Mouse (Mus musculus) E14TG2a.4 (cell line): ENCODE results near the gene Fgf12.
A peak's percentile ranks its signal among the peaks of the same experiment; 100 is the strongest.

ENCODE experiments used
- H3K27me3 ChIP-seq: 2 replicates; pipeline ENCODE4 v1.6.1; 2014; ENCODE audit warnings: low read length, control low read depth; ENCODE audit not compliant: insufficient read depth
- H3K36me3 ChIP-seq: 2 replicates; pipeline ENCODE4 v1.6.1; 2014; ENCODE audit warnings: low read length, control low read depth; ENCODE audit not compliant: insufficient read depth
- H3K4me1 ChIP-seq: replicated peaks from 2 replicates; pipeline ENCODE4 v1.6.1; 2014; ENCODE audit warnings: low read depth, low read length, control low read depth
- H3K4me3 ChIP-seq: replicated peaks from 2 replicates; pipeline ENCODE4 v1.5.1; 2014; ENCODE audit warnings: mild to moderate bottlenecking, low read length
- H3K9me3 ChIP-seq: 2 replicates; pipeline ENCODE4 v1.6.1; 2014; ENCODE audit warnings: low read length, control low read depth
- CTCF ChIP-seq: conservative IDR thresholded peaks from 2 replicates; pipeline ENCODE4 v1.5.1; 2014; ENCODE audit warnings: low read length
- NANOG ChIP-seq: IDR thresholded peaks from 2 replicates; pipeline ENCODE4 v1.6.1; 2014; ENCODE audit warnings: borderline replicate concordance, low read length, mixed read lengths
- POU5F1 ChIP-seq: IDR thresholded peaks from 2 replicates; pipeline ENCODE4 v1.6.1; 2014; ENCODE audit warnings: low read length, borderline replicate concordance

The Fgf12 gene

DNA sequence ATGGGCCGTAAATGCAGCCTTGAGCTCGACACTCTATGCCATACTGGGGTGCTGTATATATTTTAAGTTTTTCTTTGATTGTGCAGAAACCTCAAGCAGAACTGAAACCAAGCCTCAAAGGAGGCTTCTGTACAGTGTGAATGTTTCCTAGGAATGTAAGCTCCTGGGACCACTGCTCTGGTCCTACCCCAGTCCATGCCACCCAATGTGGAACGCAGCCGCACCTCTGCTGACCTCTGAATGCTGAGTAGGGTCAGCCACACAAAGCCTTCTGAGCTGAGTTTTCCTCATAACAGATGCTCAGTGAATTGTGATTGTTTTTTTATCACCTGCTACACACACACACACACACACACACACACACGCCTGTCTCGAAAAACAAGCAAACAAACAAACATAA, 160.4 kb downstream of the Fgf12 start:
- no peaks in the 10 kb centered on the region for H3K9me3 ChIP-seq
- H3K4me1 ChIP-seq: no peaks in the 10 kb centered on the region
- H3K36me3 ChIP-seq: no peaks in the 10 kb centered on the region
- peaks cover 13% of the 10 kb centered on the region for H3K27me3 ChIP-seq
- no peak overlapping the region for H3K4me3 ChIP-seq
- no peak for TF ChIP-seq CTCF
- no peak for TF ChIP-seq NANOG
- no peak for TF ChIP-seq POU5F1

DNA sequence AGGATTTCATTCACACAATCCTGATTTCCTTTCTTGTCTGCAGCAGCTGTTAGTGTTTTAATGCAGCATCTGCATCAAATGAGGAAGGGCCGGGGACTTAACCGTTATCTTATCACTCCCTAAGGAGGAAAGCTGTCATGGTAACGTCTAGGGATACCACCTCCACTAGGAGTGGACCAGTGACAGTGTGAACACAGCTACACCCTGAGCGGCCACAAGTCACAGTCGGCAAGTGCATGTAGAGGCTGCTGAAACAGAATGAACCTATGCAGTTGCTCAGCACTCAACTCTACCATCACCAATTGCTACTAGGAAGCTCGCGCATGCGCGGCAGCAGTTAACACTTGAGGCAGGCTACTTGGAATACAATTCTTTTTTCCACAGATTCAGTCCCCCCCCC, 161.3 kb downstream of the Fgf12 start:
- H3K4me1 ChIP-seq: no peaks in the 10 kb centered on the region
- no peaks in the 10 kb centered on the region for H3K9me3 ChIP-seq
- no peak for TF ChIP-seq NANOG
- no peak for TF ChIP-seq CTCF
- no peak for TF ChIP-seq POU5F1
- no peak overlapping the region for H3K4me3 ChIP-seq
- H3K36me3 ChIP-seq: no peaks in the 10 kb centered on the region
- H3K27me3 ChIP-seq: peaks cover 13% of the 10 kb centered on the region

DNA sequence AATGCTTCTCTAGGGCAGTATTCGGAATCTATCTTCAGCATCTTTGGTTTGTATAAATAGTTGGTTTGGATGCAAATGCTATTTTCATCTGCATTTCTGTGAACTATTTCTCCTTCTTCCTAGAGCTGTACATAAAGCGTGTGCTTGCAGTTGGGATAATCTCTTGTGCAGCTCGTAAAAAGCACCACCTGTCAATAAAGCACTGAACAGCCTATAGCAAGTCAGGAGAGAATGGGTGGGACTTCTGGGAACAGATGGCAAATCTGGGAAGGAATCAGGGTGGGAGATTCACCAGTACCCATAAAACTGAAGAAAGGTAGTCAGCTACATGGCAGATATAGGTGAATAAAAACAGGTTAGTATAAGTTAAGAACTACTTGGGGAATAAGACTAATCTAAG, 180.7 kb downstream of the Fgf12 start:
- H3K9me3 ChIP-seq: no peaks in the 10 kb centered on the region
- no peak overlapping the region for H3K4me3 ChIP-seq
- no peaks in the 10 kb centered on the region for H3K36me3 ChIP-seq
- no peak for TF ChIP-seq CTCF
- TF ChIP-seq NANOG: no peak
- TF ChIP-seq POU5F1: no peak
- no peaks in the 10 kb centered on the region for H3K4me1 ChIP-seq
- H3K27me3 ChIP-seq: 0 out of 2 replicates have a peak, but pooled peaks cover under 1% of the 10 kb centered on the region

DNA sequence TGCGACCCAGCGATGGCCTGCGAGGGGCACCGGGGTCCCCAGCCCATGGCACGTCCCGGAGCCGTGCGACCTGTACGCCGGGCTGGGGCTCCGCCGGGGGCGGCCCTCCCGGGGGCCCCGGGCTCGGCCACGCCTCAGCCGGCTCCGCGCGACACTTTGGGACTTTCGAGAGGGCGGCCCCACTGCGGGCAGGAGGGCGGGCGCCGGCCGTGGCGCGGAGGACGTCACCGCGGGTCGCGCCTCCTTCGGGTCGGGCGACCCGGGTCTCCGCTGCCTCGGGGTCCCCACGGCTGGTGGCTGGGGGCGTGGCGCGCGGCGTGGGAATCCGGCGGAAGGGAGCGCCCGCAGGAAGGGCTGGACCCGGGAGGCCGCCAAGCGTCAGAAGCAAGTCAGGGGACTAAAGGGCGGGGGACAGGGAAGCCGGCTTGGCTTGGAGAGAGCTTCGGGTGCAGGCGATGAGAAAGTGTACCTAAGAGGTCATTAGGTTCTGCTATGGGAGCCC, 188.1 kb downstream of the Fgf12 start:
- no peak for TF ChIP-seq POU5F1
- no peak for TF ChIP-seq CTCF
- no peak for TF ChIP-seq NANOG
- H3K4me3 ChIP-seq: peak overlapping the region; percentile 91
- no peaks in the 10 kb centered on the region for H3K4me1 ChIP-seq
- H3K9me3 ChIP-seq: peaks cover 4% of the 10 kb centered on the region; the same call in 1 of the 2 replicates
- H3K27me3 ChIP-seq: peaks cover 36% of the 10 kb centered on the region
- no peaks in the 10 kb centered on the region for H3K36me3 ChIP-seq

DNA sequence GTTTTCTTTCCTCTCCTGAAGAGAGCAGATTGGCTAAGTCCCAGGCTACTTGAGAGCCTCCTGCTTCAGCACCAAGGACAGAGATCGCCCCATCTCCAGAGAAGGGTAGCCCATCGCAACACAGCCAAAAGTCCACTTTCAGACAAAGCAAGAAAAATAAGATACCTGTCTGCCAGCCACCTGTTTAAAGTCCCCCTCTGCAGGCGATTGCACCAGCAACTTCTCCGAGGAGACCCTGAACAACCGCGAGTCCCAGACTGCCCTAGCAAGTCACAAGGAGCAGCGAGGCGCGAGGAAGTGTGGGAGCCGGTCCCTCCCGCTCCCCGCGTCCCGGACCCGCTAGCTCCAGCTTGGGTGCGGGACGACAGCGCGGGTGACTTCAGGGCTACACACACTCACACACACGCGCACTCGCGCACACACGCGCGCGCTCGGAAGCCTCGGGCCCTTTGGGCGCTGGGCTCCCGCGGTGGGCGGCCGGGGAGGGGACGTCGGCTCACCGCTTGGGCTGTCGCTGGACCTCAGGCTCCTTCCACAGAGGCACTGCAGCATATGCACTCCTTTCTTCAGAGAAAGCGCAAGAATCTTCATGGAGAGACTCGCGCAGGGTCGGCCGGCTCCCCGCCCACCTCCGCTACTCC, 188.7 kb downstream of the Fgf12 start:
- Histone ChIP-seq H3K27me3 (peaks cover 36% of the 10 kb centered on the region), H3K9me3 (peaks cover 4% of the 10 kb centered on the region; the same call in 1 of the 2 replicates), H3K4me1 (no peaks in the 10 kb centered on the region), H3K36me3 (no peaks in the 10 kb centered on the region), H3K4me3 (peak overlapping the region; percentile 91)
- TF ChIP-seq NANOG (no peak), CTCF (no peak), POU5F1 (no peak)

DNA sequence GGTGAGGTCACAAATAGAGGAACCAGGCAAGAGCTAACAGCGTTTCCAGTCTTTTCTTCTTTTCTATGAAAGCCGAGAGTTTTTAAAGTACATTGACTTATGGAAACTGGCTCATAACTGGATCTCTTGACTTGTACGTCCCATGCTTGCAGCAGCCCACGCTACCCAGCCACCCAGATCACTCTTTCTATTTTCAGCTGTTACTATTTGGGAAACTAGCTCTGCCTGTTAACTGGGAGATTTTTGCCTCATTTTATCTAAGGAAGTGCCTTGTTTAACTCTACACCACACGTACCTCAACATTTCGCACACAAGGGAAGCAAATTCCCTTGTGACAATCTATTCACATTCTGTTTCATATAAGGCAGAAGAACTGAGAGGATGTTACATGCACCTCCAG, 190.0 kb downstream of the Fgf12 start:
- H3K36me3 ChIP-seq: no peaks in the 10 kb centered on the region
- no peak for TF ChIP-seq NANOG
- TF ChIP-seq CTCF: no peak
- TF ChIP-seq POU5F1: no peak
- H3K9me3 ChIP-seq: peaks cover 4% of the 10 kb centered on the region; the same call in 1 of the 2 replicates
- peaks cover 36% of the 10 kb centered on the region for H3K27me3 ChIP-seq
- H3K4me1 ChIP-seq: no peaks in the 10 kb centered on the region
- H3K4me3 ChIP-seq: no peak overlapping the region

DNA sequence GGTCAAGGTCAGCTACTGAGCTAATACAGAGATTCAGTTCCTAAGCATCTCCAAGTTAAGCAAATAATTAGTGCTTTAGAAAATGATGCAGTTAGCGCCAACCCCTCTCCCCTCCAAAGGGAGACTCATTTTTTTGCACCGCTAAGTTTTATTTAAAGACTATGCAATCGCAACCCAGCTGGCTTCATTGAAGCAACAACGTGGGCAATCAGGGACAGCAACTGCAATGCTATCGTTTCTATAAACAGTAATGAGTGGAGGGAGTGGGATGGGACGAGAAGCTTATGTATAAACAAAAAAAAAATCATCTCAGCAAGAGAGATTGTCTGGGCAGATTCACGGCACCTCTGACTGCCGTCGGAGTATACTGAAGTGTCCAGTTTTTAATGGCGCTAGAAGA, 197.6 kb downstream of the Fgf12 start:
- Histone ChIP-seq H3K4me1 (no peaks in the 10 kb centered on the region), H3K36me3 (no peaks in the 10 kb centered on the region), H3K9me3 (no peaks in the 10 kb centered on the region), H3K4me3 (no peak overlapping the region), H3K27me3 (no peaks in the 10 kb centered on the region)
- TF ChIP-seq NANOG (no peak), POU5F1 (no peak), CTCF (no peak)

DNA sequence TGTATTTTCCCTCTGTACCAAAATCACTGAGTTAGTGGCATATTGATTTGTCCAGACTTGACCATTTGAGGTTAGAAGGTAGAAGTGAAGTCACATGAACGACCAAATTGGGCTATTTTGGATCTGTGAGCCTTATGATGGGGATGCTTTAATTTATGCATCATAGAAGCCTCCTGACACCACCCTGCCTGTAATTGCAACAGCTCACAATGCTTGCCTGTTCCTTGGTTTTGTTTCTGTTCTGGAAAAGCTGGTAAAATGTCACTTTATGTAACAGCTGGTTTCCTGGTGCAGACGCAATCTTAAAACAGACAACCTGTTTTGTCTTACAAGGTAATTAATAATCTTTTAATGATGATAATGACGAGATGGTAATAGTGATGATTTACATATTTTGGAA, 213.4 kb downstream of the Fgf12 start:
- H3K4me3 ChIP-seq: no peak overlapping the region
- H3K36me3 ChIP-seq: no peaks in the 10 kb centered on the region
- H3K4me1 ChIP-seq: no peaks in the 10 kb centered on the region
- TF ChIP-seq POU5F1 (no peak), CTCF (no peak), NANOG (no peak)
- peaks cover 8% of the 10 kb centered on the region for H3K9me3 ChIP-seq
- no peaks in the 10 kb centered on the region for H3K27me3 ChIP-seq
